Mouse (Mus musculus) stomach, postnatal 0 days (tissue): Measurements from ENCODE around the gene Kcna2. TPM values are rescaled to one million over a fixed set of nuclear protein-coding genes. Genes with fewer than 3 reads are reported as not detected.
A peak's percentile ranks its signal among the peaks of the same experiment; 100 is the strongest.

Source experiments
- ATAC-seq: fragments of 200-750 bp; cut with Nextera tagmentation; 2 replicates; pipeline ENCODE4 v1.8.0; 2017; ENCODE audit not compliant: low FRiP score, low TSS enrichment
- DNase-seq: peaks from one replicate; pipeline ENCODE4 v3.0.0-alpha.2; 2016; ENCODE audit warnings: low spot score
- H3K27ac ChIP-seq: fragments of 300-500 bp; sonication (generic); replicated peaks from 2 replicates; pipeline ENCODE4 v1.5.1; 2014; ENCODE audit warnings: mild to moderate bottlenecking, control low read depth
- H3K27me3 ChIP-seq: fragments of 300-500 bp; sonication (generic); 2 replicates; pipeline ENCODE4 v1.6.1; 2014; ENCODE audit warnings: low read length; ENCODE audit not compliant: control insufficient read depth, insufficient read depth
- H3K36me3 ChIP-seq: fragments of 300-500 bp; sonication (generic); 2 replicates; pipeline ENCODE4 v1.6.1; 2014; ENCODE audit warnings: low read length, mixed read lengths; ENCODE audit not compliant: control insufficient read depth, insufficient read depth
- H3K4me1 ChIP-seq: fragments of 300-500 bp; sonication (generic); replicated peaks from 2 replicates; pipeline ENCODE4 v1.6.1; 2014; ENCODE audit warnings: antibody characterized with exemption; ENCODE audit not compliant: control insufficient read depth, insufficient read depth
- H3K4me2 ChIP-seq: fragments of 300-500 bp; sonication (generic); replicated peaks from 2 replicates; pipeline ENCODE4 v1.6.1; 2014; ENCODE audit warnings: low read depth, mild to moderate bottlenecking, control low read depth, moderate library complexity
- H3K4me3 ChIP-seq: fragments of 300-500 bp; sonication (generic); 2 replicates; pipeline ENCODE4 v1.5.1; 2014; ENCODE audit warnings: low read depth, low read length, control low read depth
- H3K9ac ChIP-seq: fragments of 300-500 bp; sonication (generic); 2 replicates; pipeline ENCODE4 v1.6.1; 2014; ENCODE audit warnings: mild to moderate bottlenecking, low read length, control low read depth, mixed read lengths
- H3K9me3 ChIP-seq: fragments of 300-500 bp; sonication (generic); 2 replicates; pipeline ENCODE4 v1.6.1; 2016; ENCODE audit warnings: low read length; ENCODE audit not compliant: control insufficient read depth
- CTCF ChIP-seq: IDR thresholded peaks from 2 replicates; pipeline ENCODE4 v1.5.1; 2016; ENCODE audit warnings: antibody characterized with exemption, low read depth, mild to moderate bottlenecking, moderate library complexity
- EP300 ChIP-seq: optimal IDR thresholded peaks from 2 replicates; pipeline ENCODE3; 2016; ENCODE audit warnings: antibody characterized with exemption
- WGBS: fragments of 180-500 bp; shearing (Covaris S2); extraction: QIAGEN DNeasy Blood & Tissue Kit; methylation state at CpG from one replicate; pipeline ENCODE4 v1.1.7; 2014; 5-methylcytosine and 5-hydroxymethylcytosine counted together
- polyA plus RNA-seq: library from polyadenylated mRNA; unstranded; fragments of >200 nt; fragmentation: Nextera tagmentation; extraction: Ambion mirVana; gene quantifications from 2 replicates; pipeline ENCODE4 v1.2.1, GENCODE M21; 2015

The Kcna2 gene
- polyA plus RNA-seq, 1 experiment from 2014 or later: 0.13 TPM

DNA sequence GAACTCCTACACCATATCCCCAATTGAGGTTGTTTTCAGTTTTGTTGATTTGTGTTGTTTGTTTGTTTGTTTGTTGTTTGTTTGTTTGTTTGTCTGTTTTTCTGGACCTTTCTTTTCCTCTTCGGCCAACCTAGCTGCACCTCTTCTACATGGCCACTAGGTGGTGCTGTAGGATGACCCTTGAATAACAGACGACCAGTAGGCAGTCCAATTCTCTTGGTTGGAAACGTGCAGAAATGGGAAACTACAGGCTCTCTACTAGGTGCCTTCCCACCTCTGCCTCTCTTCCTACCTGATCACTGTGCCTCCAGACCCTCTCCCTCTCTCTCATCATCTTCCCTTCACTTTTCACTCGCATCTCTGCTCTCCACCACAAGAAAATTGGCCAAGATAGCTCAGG is 6.9 kb upstream of the Kcna2 start:
- no peak overlapping the region for H3K27ac ChIP-seq
- H3K9me3 ChIP-seq: no peaks in the 10 kb centered on the region
- WGBS: 6% methylated on average over 4 of the region's 4 CpGs
- ATAC-seq (no peak), DNase-seq (peak; percentile 46)
- no peak for TF ChIP-seq EP300
- peak; percentile 95 for TF ChIP-seq CTCF
- H3K4me2 ChIP-seq: no peak overlapping the region
- H3K27me3 ChIP-seq: no peaks in the 10 kb centered on the region
- no peaks in the 10 kb centered on the region for H3K36me3 ChIP-seq
- H3K4me1 ChIP-seq: no peaks in the 10 kb centered on the region
- no peak overlapping the region for H3K9ac ChIP-seq
- no peak overlapping the region for H3K4me3 ChIP-seq

DNA sequence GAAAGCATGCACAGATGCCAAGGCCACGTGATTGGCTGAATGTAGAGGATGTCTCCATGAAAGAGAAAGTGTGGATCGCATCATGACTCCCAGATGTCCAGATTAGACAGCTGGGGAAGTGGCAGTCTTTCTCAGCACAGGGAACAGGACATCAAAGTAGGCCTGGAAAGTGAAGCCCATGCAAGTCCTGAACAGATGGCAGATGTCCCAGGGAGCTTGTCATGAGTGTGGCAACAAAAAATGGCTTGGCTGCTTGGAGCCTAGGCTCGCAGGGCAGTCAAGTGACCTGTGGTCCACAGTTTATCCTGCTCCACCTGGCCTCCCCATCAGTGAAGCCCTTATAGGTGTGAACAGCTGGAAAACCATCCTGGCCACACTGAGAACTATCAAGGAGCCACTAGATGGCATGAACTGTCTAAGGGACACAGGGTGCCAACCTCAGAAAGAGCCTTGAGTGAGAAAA is 4.6 kb upstream of the Kcna2 start:
- no peak for DNase-seq

DNA sequence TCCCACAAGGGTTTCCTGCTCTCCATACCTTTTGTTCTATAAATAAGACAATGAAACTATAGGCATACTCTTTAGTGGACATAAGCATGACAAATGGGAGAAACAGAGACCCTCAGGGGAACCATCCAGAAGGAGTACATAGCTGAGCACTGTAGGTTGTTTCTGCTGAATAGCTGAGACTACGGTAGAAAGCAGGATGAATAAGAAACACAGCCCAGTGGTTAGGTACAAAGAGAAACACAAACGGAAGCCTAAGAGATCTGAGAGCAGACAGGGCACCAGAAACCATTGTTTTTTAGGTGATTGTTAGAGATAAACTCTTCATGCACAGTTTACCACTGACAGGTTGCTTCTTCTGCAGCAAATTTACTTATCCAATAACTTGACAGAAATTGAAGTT is 1.1 kb upstream of the Kcna2 start:
- DNase-seq (no peak), ATAC-seq (no peak)
- H3K4me3 ChIP-seq: no peak overlapping the region
- H3K27me3 ChIP-seq: peaks cover 2% of the 10 kb centered on the region; the same call in 1 of the 2 replicates
- H3K9ac ChIP-seq: no peak overlapping the region
- H3K27ac ChIP-seq: no peak overlapping the region
- no peak overlapping the region for H3K4me2 ChIP-seq
- WGBS: 65% methylated on average over 2 of the region's 2 CpGs
- TF ChIP-seq EP300 (no peak), CTCF (no peak)
- no peaks in the 10 kb centered on the region for H3K9me3 ChIP-seq
- no peaks in the 10 kb centered on the region for H3K4me1 ChIP-seq
- H3K36me3 ChIP-seq: no peaks in the 10 kb centered on the region

More for the DNA sequence above, 4.6 kb upstream of the Kcna2 start:
- no peak overlapping the region for H3K9ac ChIP-seq
- no peak for ATAC-seq
- 66% methylated on average over 3 of the region's 3 CpGs for WGBS
- no peaks in the 10 kb centered on the region for H3K9me3 ChIP-seq
- no peak overlapping the region for H3K4me3 ChIP-seq
- H3K4me1 ChIP-seq: no peaks in the 10 kb centered on the region
- H3K27ac ChIP-seq: no peak overlapping the region
- no peak overlapping the region for H3K4me2 ChIP-seq
- no peaks in the 10 kb centered on the region for H3K36me3 ChIP-seq
- no peaks in the 10 kb centered on the region for H3K27me3 ChIP-seq
- TF ChIP-seq CTCF (peak; percentile 50), EP300 (no peak)

DNA sequence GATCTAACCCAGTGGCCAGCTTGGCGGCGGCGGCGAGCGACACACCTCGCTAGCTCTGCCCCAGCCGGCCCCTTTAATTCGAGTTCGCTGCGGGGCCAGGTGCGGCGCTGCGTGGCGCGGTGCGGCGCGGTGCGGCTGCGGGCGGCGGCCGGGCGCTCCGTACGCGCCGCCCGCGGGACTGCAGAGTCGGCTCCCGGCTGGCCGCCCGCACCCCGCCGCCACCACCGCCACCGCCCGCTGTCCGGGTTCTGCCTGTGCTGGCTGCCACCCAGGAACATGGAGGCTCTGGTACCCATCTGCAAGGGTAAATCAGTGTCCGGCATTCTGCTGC is 475 bp downstream of the Kcna2 start:
- TF ChIP-seq CTCF (no peak), EP300 (no peak)
- H3K27me3 ChIP-seq: peaks cover 2% of the 10 kb centered on the region; the same call in 1 of the 2 replicates
- H3K4me3 ChIP-seq: peak overlapping the region; percentile 44
- no peak overlapping the region for H3K27ac ChIP-seq
- no peaks in the 10 kb centered on the region for H3K36me3 ChIP-seq
- H3K4me1 ChIP-seq: no peaks in the 10 kb centered on the region
- ATAC-seq (no peak), DNase-seq (peak; percentile 36)
- no peaks in the 10 kb centered on the region for H3K9me3 ChIP-seq
- peak overlapping the region; percentile 81 for H3K4me2 ChIP-seq
- under 1% methylated on average over 34 of the region's 41 CpGs for WGBS
- H3K9ac ChIP-seq: peak overlapping the region; percentile 51

DNA sequence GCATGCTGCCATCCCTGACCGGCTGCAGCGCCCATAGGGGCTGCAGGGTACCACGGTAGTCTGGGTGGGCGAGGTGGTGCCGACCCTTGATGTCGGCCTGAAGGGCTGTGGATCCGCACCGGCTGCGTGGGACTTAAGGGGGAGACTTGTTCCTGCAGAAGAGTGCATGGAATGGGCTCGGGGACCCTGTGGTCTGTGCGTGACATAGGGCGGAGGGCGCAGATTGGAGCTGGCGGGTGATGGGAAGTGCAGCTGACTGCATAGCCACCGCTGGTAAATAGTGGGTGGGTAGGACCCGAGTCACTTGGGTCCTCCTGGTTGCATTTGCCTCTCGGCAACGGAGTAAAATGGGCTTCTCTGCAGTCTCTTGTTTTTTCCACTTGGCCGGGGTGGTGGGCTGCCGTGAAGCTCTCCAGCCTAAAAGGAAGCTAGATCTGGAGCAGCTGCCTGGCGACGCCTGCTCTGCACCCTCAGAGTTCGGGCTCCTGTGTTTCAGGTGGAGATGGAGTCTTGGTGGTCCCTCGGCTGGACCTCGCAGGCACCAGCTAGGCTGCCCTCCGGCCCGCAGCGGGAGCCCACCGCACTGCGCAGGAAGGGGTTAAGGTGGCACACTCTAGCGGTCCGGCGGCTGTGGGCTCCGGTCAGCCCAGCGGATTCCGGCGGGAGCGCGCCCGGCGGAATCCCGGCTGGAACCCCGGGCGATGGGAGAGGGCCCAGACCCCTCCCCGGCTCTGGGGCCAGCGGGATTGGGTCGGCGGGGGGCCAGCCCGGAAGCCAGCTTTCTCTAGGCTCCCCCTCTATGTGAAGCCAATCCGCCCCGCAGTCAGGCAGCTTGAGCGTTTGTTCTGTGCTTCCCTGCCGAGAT is 1.1 kb downstream of the Kcna2 start:
- H3K4me2 ChIP-seq: peak overlapping the region; percentile 81
- 1% methylated on average over 50 of the region's 53 CpGs for WGBS
- H3K9me3 ChIP-seq: no peaks in the 10 kb centered on the region
- no peak for TF ChIP-seq EP300
- TF ChIP-seq CTCF: no peak
- ATAC-seq (peak; percentile 51; the same call in 1 of the 2 replicates), DNase-seq (peak; percentile 40)
- H3K27ac ChIP-seq: 0 out of 2 replicates have a peak overlapping the region, but pooled peaks have one; percentile 24
- H3K27me3 ChIP-seq: peaks cover 2% of the 10 kb centered on the region; the same call in 1 of the 2 replicates
- no peaks in the 10 kb centered on the region for H3K4me1 ChIP-seq
- peak overlapping the region; percentile 51 for H3K9ac ChIP-seq
- peak overlapping the region; percentile 44 for H3K4me3 ChIP-seq
- no peaks in the 10 kb centered on the region for H3K36me3 ChIP-seq

DNA sequence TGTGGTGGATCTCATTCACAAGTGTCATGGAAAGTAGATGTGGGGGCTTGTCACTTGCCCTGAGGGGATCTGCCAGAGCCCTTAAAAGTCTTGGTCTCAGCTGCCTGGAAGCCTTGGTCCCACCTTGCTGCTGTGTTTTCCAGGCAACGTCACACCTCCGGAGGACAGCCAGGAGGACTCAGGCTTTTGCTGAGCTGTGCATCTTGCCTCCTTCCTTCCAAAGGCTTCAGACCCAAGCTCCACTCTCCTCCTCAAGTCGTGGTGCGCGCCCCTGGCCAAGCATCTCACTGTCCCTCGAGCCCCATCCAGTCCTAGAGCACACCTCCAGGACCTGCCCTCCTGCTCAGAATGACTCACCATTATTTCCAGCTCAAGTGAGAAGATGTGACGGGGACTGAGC is 2.1 kb downstream of the Kcna2 start:
- Histone ChIP-seq H3K4me3 (peak overlapping the region; percentile 44), H3K27me3 (peaks cover 2% of the 10 kb centered on the region; the same call in 1 of the 2 replicates), H3K4me2 (peak overlapping the region; percentile 81; the same call in 1 of the 2 replicates), H3K27ac (no peak overlapping the region), H3K9ac (no peak overlapping the region), H3K4me1 (no peaks in the 10 kb centered on the region), H3K36me3 (no peaks in the 10 kb centered on the region), H3K9me3 (no peaks in the 10 kb centered on the region)
- WGBS: 68% methylated on average over 7 of the region's 7 CpGs
- no peak for TF ChIP-seq CTCF
- no peak for TF ChIP-seq EP300
- ATAC-seq (no peak), DNase-seq (no peak)
